Mouse (Mus musculus): Measurements from ENCODE around the gene Cd24a.

Cd24a gene

DNA sequence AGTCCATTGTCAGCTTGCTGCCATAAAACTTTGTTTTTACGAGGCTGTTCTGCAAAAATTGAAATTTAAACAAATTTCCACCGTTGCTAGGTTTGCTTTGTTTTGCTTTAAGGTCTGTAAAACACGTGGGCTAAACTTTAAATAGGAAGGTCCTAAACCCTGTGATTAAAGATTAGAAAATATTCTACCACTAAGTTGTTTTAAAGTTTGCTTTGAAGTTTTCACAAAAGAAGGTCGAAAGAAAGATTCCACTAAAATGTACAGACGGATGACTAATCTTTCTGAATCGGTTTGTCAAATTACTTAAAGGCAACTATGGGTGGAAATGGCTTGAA is at the start of gene Cd24a:
Gene Cd24a, plus strand, starts transcription at position 288 of the 335 bp plus-strand sequence.
- in situ Hi-C loops (cut with MboI): loop anchor here (10.0 kb wide), 2 partner anchors 247 to 487 kb away; no protein-coding TSS in a partner anchor

- in situ Hi-C loops (cut with MboI): no loop called here
Observed at GRCm38 (mm10) chr10:43534382-43534781, 43.7 kb upstream of the Cd24a start.

- in situ Hi-C loops (cut with MboI): no loop called here
Observed at GRCm38 (mm10) chr10:43537652-43538051, 40.4 kb upstream of the Cd24a start.

GRCm38 (mm10) chr10:43538831-43539230 is 39.3 kb upstream of the Cd24a start:
- in situ Hi-C loops (cut with MboI): no loop called here

DNA sequence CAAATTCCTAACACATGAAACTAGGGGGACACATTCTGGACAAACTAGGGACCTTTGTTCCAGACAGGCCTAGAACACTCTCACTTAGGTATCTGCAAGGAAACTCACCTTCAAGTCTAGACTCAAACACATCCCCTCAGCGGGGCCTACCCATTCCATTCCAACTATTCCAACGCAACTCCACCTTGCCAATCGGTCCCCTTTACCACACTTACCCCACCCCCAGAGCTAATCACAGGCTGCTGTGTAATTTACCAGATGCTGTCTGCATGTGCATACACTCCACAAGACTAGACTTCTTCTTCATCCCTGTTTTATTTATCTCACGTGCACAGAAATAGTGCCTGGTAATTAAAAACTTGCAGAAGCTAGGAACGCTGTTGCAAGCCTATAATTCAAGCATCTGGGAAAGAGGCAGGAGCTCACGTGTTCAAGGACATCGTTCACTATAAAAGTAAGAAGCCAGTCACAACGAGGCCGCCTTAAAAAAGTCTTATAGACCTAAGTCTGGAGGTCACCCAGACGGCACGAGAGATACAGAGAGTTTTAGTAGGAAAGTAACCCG is 38.3 kb upstream of the Cd24a start:
- in situ Hi-C loops (cut with MboI): no loop called here

DNA sequence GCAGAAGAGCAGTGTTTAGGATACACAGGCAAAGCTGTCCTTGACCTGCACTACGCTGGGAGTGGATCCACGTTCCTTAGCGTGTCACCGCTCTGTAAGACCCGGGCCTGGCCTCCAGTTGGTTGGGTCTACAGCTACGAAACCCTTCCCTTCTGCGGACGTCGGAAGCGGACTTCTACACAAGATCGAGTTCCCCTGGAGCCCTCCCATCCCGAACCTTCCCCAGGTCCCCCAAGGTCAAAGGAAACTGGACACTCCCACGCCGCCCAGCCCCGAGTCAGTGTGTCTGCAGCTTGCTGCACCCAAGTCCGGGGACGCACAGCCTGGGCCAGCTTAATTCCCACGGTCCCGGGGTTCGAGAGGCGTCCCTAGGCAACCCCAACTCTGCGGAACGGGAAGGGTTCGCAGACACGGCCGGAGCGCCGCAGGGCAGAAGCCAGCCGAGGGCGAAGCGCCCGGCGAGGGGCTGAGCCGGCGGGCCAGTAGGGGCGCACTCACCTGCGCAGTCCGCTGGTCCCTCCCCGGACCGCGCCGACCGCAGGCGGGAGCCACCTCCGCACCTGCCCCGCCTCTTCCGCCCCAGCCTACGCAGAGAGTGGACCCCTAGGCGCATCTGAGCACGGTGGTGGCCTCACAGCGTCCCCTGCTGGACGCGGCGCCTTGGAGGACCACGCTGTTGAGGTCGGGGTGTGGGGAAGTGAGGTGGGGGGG is 37.5 kb upstream of the Cd24a start, which contains the start of gene 1700021F05Rik:
Gene 1700021F05Rik, minus strand, starts transcription at position 553 of the 711 bp plus-strand sequence.
- in situ Hi-C loops (cut with MboI): no loop called here

DNA sequence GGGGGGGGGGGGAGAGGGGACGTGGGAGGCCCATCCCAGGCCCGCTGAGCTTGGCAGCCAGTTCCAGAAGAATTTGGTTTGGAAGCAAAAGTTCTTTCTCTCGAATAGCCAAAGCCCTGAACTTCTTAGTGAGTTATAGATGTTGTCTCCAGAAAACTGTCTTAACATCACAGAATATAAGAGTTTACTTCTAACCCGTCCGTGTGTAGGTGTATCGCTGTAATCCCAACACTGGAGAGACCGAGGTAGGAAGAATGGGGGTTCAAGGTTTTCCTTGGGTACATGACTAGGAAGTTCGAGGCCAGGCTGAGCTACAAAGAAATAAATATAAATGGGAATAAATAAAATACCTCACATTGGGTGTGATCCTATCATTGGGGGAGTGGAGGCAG is 36.9 kb upstream of the Cd24a start:
- in situ Hi-C loops (cut with MboI): no loop called here

DNA sequence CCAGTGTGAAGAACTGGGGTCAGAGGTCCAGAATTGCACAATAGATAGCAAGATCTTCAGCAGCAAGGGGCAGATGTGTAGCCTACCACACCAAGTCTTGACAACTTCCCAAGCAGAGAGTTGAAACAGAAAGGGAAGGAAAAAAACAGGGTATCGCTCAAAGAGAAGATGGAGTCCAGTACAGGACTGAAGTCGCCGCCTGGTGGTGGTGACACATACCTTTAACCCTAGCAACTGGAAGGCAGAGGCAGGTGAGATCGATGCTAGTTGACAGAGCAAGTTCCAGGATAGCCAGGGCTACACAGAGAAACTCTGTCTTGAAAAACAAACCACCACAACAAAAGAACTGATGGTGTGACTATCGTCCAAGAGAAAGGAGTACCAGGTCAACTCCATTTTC is 28.7 kb upstream of the Cd24a start:
- in situ Hi-C loops (cut with MboI): no loop called here

DNA sequence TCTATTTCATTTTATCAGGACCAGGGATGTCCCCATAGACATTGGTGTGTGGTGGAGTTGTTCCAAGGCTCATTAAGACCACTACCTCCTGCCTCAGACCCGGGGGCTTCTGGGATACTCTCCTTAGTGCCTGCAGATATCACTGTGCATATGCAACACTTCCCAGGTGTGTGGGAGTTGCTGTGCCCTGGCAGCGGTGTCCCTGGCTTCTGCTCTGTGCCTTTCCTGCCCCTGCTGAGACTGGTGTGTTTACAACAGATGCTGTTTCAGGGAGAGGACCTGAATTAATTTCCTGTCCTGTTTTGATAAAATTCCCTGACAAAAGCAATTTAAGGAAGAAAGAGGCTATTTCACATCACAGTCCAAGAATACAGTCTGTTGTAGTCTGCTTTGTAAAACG is 27.2 kb upstream of the Cd24a start:
- in situ Hi-C loops (cut with MboI): no loop called here

DNA sequence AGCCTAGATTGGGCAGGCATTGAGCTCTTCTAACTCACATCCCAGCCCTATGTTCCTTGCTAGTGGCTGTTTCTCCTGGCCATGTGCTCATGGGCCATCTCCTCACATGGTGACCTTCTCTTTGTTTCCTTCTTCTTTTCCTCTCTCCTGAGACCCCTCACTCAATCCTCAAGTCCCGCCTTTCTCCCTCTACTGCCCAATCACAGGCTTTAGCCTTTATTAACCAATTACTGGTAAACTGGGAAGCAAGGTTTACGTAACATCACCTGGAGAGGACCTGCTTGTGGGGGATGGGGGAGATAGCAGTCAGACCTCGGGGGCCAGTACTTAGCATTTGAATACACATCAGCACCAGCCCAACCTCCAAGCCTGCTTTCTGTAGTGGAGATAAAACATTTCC is 26.7 kb upstream of the Cd24a start:
- in situ Hi-C loops (cut with MboI): no loop called here

DNA sequence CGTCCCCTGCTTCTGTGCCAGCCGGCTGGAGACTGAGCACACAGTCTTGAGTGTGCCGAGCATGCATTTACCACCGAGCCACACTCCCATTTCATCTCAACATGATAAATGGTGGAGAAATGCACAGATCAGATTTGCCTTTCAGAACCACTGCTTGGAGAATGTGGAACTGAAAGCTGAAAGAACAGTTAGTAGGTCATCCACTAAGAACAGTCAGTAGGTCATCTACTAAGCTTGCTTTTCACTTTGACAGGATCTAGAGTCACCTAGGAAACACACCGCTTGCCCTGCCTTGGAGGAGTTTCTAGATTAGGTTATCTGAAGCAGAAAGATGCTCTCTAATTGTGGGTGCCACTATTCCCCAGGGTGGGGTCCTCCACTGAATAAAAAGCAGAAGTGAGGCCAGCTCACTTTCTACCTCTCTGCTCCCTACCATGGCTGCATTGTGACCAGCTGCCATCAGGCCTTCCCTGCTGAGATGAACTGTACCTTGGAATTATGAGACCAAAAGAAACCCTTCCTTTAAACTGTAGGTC is 20.4 kb upstream of the Cd24a start:
- in situ Hi-C loops (cut with MboI): no loop called here

DNA sequence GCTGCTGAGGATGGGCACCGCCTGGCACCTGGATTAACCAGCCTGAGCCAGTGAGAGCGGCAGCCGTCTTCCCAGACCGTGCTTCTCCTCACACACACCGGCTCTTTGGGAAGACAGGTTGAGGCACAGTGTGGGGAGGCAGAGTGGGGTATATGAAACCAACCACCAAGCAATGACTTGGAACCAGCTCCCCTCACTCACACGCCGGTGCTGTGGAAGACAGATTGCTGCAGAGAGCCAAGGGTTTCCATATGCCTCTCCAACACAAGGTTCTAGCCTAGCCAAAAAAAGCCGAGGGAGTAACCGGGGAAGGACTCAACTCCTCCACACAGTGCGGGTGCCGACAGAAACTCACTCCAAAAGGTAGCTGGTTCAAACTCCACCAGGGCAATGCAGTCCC is 18.8 kb upstream of the Cd24a start:
- in situ Hi-C loops (cut with MboI): no loop called here

GRCm38 (mm10) chr10:43560765-43561164 is 17.3 kb upstream of the Cd24a start:
- in situ Hi-C loops (cut with MboI): no loop called here

DNA sequence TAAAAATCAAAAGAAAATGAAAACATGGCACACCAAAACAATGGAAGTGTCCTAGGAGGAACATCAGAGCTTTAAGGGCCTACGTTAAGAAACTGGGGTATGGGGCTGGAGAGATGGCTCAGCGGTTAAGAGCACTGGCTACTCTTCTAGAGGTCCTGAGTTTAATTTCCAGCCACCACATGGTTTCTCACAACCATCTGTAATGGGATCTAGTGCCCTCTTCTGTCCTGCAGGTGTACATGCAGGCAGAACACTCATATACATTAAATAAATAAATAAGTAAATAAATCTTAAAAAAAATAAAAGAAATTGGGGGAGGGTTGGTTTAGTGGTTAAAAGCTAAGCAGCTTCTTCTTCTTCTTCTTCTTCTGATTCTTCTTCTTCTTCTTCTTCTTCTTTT is 16.8 kb upstream of the Cd24a start:
- in situ Hi-C loops (cut with MboI): no loop called here

GRCm38 (mm10) chr10:43574352-43574751 is 3.7 kb upstream of the Cd24a start:
- in situ Hi-C loops (cut with MboI): loop anchor here (5.0 to 10.0 kb wide), 3 partner anchors 250 to 490 kb away; no protein-coding TSS in a partner anchor

- in situ Hi-C loops (cut with MboI): loop anchor here (5.0 to 10.0 kb wide), 3 partner anchors 250 to 490 kb away; no protein-coding TSS in a partner anchor
Observed at GRCm38 (mm10) chr10:43574956-43575355, 3.1 kb upstream of the Cd24a start.

DNA sequence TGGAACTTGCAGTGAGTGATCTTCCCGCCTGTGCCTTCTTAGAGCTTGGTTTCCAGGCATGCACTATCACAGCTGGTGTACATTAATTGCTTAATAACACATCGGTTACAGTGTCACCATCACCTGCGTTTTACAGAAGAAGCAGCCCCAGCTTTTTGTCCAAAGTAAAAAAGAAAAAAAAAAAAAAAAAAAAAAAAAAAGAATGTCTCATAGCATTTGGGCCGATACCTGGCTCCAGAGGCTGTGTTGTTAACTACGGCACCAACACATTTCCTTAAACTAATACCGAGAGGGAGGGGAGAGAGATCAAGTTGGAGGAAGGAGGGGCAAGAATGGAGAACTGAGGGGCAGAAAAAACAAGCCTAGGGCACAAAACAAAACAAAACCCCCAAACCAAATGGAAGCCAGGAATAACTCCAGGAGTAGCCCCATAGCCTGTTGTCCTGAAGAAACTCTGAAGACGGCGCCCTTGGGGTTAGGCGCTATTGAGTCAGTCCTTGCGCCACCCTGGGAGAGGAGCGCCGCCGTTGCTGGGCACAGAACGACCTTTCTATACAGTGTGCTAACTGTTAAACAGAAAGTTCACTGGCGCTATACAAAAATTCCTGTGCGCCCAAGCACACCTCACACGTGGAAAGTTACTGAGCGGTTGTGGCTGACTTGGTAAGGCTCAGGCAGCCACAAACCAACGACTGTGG is 636 bp upstream of the Cd24a start:
- in situ Hi-C loops (cut with MboI): loop anchor here (10.0 kb wide), 2 partner anchors 247 to 487 kb away; no protein-coding TSS in a partner anchor

DNA sequence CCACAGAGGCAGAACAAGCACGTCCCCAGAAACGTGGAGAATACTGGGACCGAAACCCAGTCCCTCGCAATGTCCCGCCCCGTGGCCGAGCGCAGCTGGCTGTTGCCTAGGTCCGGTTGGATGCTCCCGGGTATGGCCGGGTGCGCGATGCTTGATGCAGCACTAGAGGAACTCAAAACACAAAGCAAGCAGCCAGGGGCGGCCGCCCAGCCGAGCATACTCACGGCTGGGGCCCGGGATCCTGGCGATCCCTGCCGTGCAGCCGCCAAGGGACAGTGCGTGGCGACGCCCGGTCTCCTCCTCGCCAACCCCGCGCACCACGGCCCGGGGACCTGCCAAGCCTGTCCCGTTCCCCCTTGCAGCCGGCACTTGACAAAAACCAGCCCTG is 276 bp downstream of the Cd24a start:
- in situ Hi-C loops (cut with MboI): loop anchor here (10.0 kb wide), 2 partner anchors 246 to 486 kb away; no protein-coding TSS in a partner anchor

- in situ Hi-C loops (cut with MboI): loop anchor here (10.0 kb wide), 2 partner anchors 246 to 486 kb away; no protein-coding TSS in a partner anchor
Observed at GRCm38 (mm10) chr10:43578754-43579380, 783 bp downstream of the Cd24a start.

GRCm38 (mm10) chr10:43579381-43580261 is 1.5 kb downstream of the Cd24a start:
- in situ Hi-C loops (cut with MboI): loop anchor here (10.0 kb wide), 2 partner anchors 245 to 485 kb away; no protein-coding TSS in a partner anchor

DNA sequence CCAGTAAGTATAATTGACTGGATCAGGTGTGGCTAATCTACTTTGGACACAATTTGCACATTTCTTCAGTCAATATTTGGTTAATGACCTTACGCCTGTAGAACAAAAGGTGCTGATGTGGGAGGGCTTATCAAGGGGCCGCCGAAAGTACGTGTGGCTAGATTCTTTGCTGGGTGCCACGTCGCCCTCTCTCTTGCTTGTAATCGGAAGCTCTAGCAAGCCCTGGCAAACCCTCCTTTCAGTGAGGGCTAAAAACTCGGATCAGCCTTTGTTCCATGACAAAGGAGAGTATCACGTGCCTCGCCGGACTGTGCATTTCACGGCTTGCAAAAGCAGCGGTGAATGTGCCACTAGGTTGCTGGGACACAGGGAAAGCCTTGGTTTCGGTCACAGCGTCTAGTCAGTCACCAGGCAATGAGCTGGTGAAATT is 2.6 kb downstream of the Cd24a start:
- in situ Hi-C loops (cut with MboI): no loop called here

Data from mature B cell (primary cell).